10 mouse cellular contexts compared by ENCODE assay signal in the genomic region with DNA sequence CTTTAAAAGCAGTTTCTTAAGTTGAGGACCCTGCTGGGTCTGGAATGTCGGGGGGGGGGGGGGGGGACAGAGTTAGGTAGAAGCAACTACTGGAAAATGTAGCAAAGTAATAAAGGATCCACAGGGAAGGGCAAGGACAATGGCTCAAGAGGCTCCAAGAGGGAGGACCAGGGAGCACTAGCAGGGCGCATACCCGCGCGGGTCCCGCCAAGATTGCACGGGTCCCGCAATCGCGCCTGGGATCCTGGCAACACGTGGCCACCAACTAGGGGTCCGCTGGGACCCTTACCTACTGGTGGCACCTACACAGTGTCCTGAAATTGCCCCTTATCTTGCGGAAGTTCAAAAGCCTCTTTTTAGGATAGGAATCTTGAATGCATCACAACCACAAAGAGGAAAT.
DNase-seq lines count a peak whose midpoint lies in the region; ATAC-seq lines count a peak whose summit lies in the region.
"Had no signal": no experiment of that assay in that cellular context is flagged by ENCODE, and none has a peak within 500 bp of the region (broad histone marks: within the 10 kb centered on the region; RNA-seq: fewer than 3 reads in every experiment).

No protein-coding gene starts in this region.

- no peaks in the 10 kb centered on the region for H3K36me3 ChIP-seq in kidney, embryonic 16.5 days (ENCODE audit: insufficient read depth, low read length)
- H3K36me3 ChIP-seq in embryonic facial prominence, embryonic 14.5 days (ENCODE audit: control insufficient read depth, insufficient read depth, low read length): no peaks in the 10 kb centered on the region
- H3K36me3 ChIP-seq in hindbrain, embryonic 11.5 days (ENCODE audit: control insufficient read depth, insufficient read depth, low read length): no peaks in the 10 kb centered on the region
- no peaks in the 10 kb centered on the region for H3K36me3 ChIP-seq in midbrain, embryonic 13.5 days

- WGBS in kidney, embryonic 16.5 days: 17% methylated on average over 12 of the region's 13 CpGs
- 19% methylated on average over 12 of the region's 13 CpGs for WGBS in embryonic facial prominence, embryonic 14.5 days
- WGBS in hindbrain, embryonic 11.5 days: 5% methylated on average over 13 of the region's 13 CpGs
- 9% methylated on average over 13 of the region's 13 CpGs for whole genome bisulfite sequencing in midbrain, embryonic 13.5 days

- peak overlapping the region; percentile 24 for H3K4me2 ChIP-seq in kidney, embryonic 16.5 days (replicated peaks; ENCODE audit: low read depth, low read length)
- peak overlapping the region; percentile 32; the same call in 1 of the 2 replicates for H3K4me2 ChIP-seq in embryonic facial prominence, embryonic 14.5 days (ENCODE audit: low read depth, low read length)
- H3K4me2 ChIP-seq in hindbrain, embryonic 11.5 days (replicated peaks; ENCODE audit: low read depth, low read length): peak overlapping the region; percentile 17
- H3K4me2 ChIP-seq in midbrain, embryonic 13.5 days (replicated peaks): peak overlapping the region; percentile 39

- peaks cover 7% of the 10 kb centered on the region for H3K27me3 ChIP-seq in kidney, embryonic 16.5 days (ENCODE audit: insufficient read depth, low read length)
- peaks cover 9% of the 10 kb centered on the region for H3K27me3 ChIP-seq in embryonic facial prominence, embryonic 14.5 days (replicated peaks; ENCODE audit: control insufficient read depth, insufficient read depth, low read length)
- peaks cover 3% of the 10 kb centered on the region; the same call in 1 of the 2 replicates for H3K27me3 ChIP-seq in hindbrain, embryonic 11.5 days (ENCODE audit: control insufficient read depth, insufficient read depth, low read length)
- peaks cover 15% of the 10 kb centered on the region; the same call in 1 of the 2 replicates for H3K27me3 ChIP-seq in midbrain, embryonic 13.5 days

- no peaks in the 10 kb centered on the region for H3K9me3 ChIP-seq in kidney, embryonic 16.5 days (ENCODE audit: low read length)
- H3K9me3 ChIP-seq in embryonic facial prominence, embryonic 14.5 days (ENCODE audit: control insufficient read depth, low read length): no peaks in the 10 kb centered on the region
- no peaks in the 10 kb centered on the region for H3K9me3 ChIP-seq in hindbrain, embryonic 11.5 days (ENCODE audit: control insufficient read depth, low read length)
- no peaks in the 10 kb centered on the region for H3K9me3 ChIP-seq in midbrain, embryonic 13.5 days

- H3K9ac ChIP-seq in kidney, embryonic 16.5 days (replicated peaks; ENCODE audit: low read length): no peak overlapping the region
- no peak overlapping the region for H3K9ac ChIP-seq in embryonic facial prominence, embryonic 14.5 days (ENCODE audit: low read depth, low read length)
- H3K9ac ChIP-seq in hindbrain, embryonic 11.5 days (ENCODE audit: low read depth, low read length): no peak overlapping the region
- H3K9ac ChIP-seq in midbrain, embryonic 13.5 days (replicated peaks): no peak overlapping the region

- ATAC-seq in kidney, embryonic 16.5 days (ENCODE audit: low FRiP score, low TSS enrichment): no peak
- ATAC-seq in embryonic facial prominence, embryonic 14.5 days (ENCODE audit: low read depth): no peak
- ATAC-seq in hindbrain, embryonic 11.5 days (ENCODE audit: low FRiP score): no peak
- no peak for ATAC-seq in midbrain, embryonic 13.5 days

- peaks cover 15% of the 10 kb centered on the region; the same call in 1 of the 2 replicates for H3K4me1 ChIP-seq in kidney, embryonic 16.5 days (ENCODE audit: insufficient read depth, low read length)
- peaks cover 21% of the 10 kb centered on the region for H3K4me1 ChIP-seq in embryonic facial prominence, embryonic 14.5 days (ENCODE audit: control insufficient read depth, insufficient read depth, low read length)
- H3K4me1 ChIP-seq in hindbrain, embryonic 11.5 days (replicated peaks; ENCODE audit: control insufficient read depth, insufficient read depth, low read length): peaks cover under 1% of the 10 kb centered on the region; the same call in 1 of the 2 replicates
- peaks cover 34% of the 10 kb centered on the region for H3K4me1 ChIP-seq in midbrain, embryonic 13.5 days (replicated peaks)

- H3K4me3 ChIP-seq in kidney, embryonic 16.5 days (ENCODE audit: low read length): no peak overlapping the region
- H3K4me3 ChIP-seq in embryonic facial prominence, embryonic 14.5 days (ENCODE audit: low read depth, low read length): peak overlapping the region; percentile 4; the same call in 1 of the 2 replicates
- H3K4me3 ChIP-seq in hindbrain, embryonic 11.5 days (ENCODE audit: low read depth, low read length): no peak overlapping the region
- 0 out of 2 replicates have a peak overlapping the region, but pooled peaks have one; percentile 0 for H3K4me3 ChIP-seq in midbrain, embryonic 13.5 days (replicated peaks)

- DNase-seq in kidney, postnatal 4 days: no peak
- no peak for DNase-seq in embryonic facial prominence, embryonic 14.5 days (ENCODE audit: low spot score)
- peak; percentile 31 for DNase-seq in hindbrain, embryonic 11.5 days (ENCODE audit: low spot score)
- DNase-seq in urinary bladder, postnatal 10 days (ENCODE audit: low spot score): no peak
- DNase-seq in adrenal gland, postnatal 36 days: no peak
- no peak for DNase-seq in right cerebral cortex, postnatal 14 days
- DNase-seq: layer of hippocampus, postnatal 36 days had no signal

- H3K27ac ChIP-seq in kidney, embryonic 16.5 days (ENCODE audit: low read length): no peak overlapping the region
- no peak overlapping the region for H3K27ac ChIP-seq in embryonic facial prominence, embryonic 14.5 days (replicated peaks; ENCODE audit: low read depth, low read length)
- H3K27ac ChIP-seq in hindbrain, embryonic 11.5 days (ENCODE audit: low read depth, low read length): no peak overlapping the region
- no peak overlapping the region for H3K27ac ChIP-seq in midbrain, embryonic 13.5 days
- H3K27ac ChIP-seq: macrophage had no signal

Comparison
In these comparisons a context has a peak if more than half of its experiments do, and no peak if none do; other contexts are left out.
1. H3K4me3 ChIP-seq: peak in embryonic facial prominence, embryonic 14.5 days (single experiment) and midbrain, embryonic 13.5 days (single experiment); none in kidney, embryonic 16.5 days (single experiment) and hindbrain, embryonic 11.5 days (single experiment).
2. Peak in every context shown above with its lines, with median percentiles within 50 percentile points of each other: H3K4me2 ChIP-seq.